Comparison of ENCODE assay signal across 10 mouse cellular contexts in genomic region chr4:34336971-34337797, GRCm38 (mm10).
A peak's percentile ranks its signal among the peaks of the same experiment; 100 is the strongest.
DNase-seq lines count a peak whose midpoint lies in the region; ATAC-seq and TF ChIP-seq lines count a peak whose summit lies in the region.
"Had no signal": no experiment of that assay in that cellular context is flagged by ENCODE, and none has a peak within 500 bp of the region (broad histone marks: within the 10 kb centered on the region; RNA-seq: fewer than 3 reads in every experiment).

No protein-coding gene starts in this region.

- peaks cover 3% of the 10 kb centered on the region; the same call in 1 of the 2 replicates for H3K9me3 ChIP-seq in heart, embryonic 12.5 days (replicated peaks)
- no peaks in the 10 kb centered on the region for H3K9me3 ChIP-seq in MEL (replicated peaks; ENCODE audit: insufficient read depth, low read length)
- no peaks in the 10 kb centered on the region for H3K9me3 ChIP-seq in embryonic facial prominence, embryonic 14.5 days (ENCODE audit: control insufficient read depth, low read length)

- H3K27me3 ChIP-seq in heart, embryonic 12.5 days (replicated peaks), result no peaks in the 10 kb centered on the region
- H3K27me3 ChIP-seq in MEL (ENCODE audit: control insufficient read depth in 1 of 2, insufficient read depth in 2 of 2, low read length in 2 of 2), result no peaks in the 10 kb centered on the region
- H3K27me3 ChIP-seq in embryonic facial prominence, embryonic 14.5 days (replicated peaks; ENCODE audit: control insufficient read depth, insufficient read depth, low read length), result no peaks in the 10 kb centered on the region
- H3K27me3 ChIP-seq: Patski had no signal

- no peaks in the 10 kb centered on the region for H3K36me3 ChIP-seq in heart, embryonic 12.5 days
- no peaks in the 10 kb centered on the region for H3K36me3 ChIP-seq in MEL (ENCODE audit: control insufficient read depth in 1 of 2, insufficient read depth in 2 of 2, low read length in 2 of 2)
- H3K36me3 ChIP-seq in embryonic facial prominence, embryonic 14.5 days (ENCODE audit: control insufficient read depth, insufficient read depth, low read length), result no peaks in the 10 kb centered on the region

- no peaks in the 10 kb centered on the region for H3K79me2 ChIP-seq in MEL (ENCODE audit: control insufficient read depth, insufficient read depth, low read length, poor library complexity)

- 30% methylated on average over 14 of the region's 14 CpGs for WGBS in heart, embryonic 12.5 days
- WGBS in embryonic facial prominence, embryonic 14.5 days, result 43% methylated on average over 14 of the region's 14 CpGs

- no peak for TF ChIP-seq RAD21 in MEL (IDR thresholded peaks at IDR 0.05; ENCODE audit: low read depth, low read length)

- H3K4me3 ChIP-seq in heart, embryonic 12.5 days, result peak overlapping the region; percentile 4; the same call in 1 of the 2 replicates
- H3K4me3 ChIP-seq in MEL (ENCODE audit: control insufficient read depth in 1 of 2, insufficient read depth in 1 of 2, low read depth in 2 of 2, low read length in 2 of 2), result no peak overlapping the region
- H3K4me3 ChIP-seq in embryonic facial prominence, embryonic 14.5 days (ENCODE audit: low read depth, low read length), result no peak overlapping the region

- H3K9ac ChIP-seq in heart, embryonic 12.5 days, result no peak overlapping the region
- no peak overlapping the region for H3K9ac ChIP-seq in MEL (ENCODE audit: control insufficient read depth, low read depth, low read length, poor library complexity, severe bottlenecking)
- 0 out of 2 replicates have a peak overlapping the region, but pooled peaks have one; percentile 14 for H3K9ac ChIP-seq in embryonic facial prominence, embryonic 14.5 days (ENCODE audit: low read depth, low read length)
- H3K9ac ChIP-seq: liver, embryonic 14.5 days had no signal

- H3K4me2 ChIP-seq in heart, embryonic 12.5 days, result peak overlapping the region; percentile 59
- H3K4me2 ChIP-seq in embryonic facial prominence, embryonic 14.5 days (ENCODE audit: low read depth, low read length), result peak overlapping the region; percentile 24; the same call in 1 of the 2 replicates

- TF ChIP-seq CTCF in MEL (IDR thresholded peaks at IDR 0.05 in 2 of 3, conservative IDR thresholded peaks at IDR 0.05 in 1 of 3; ENCODE audit: control insufficient read depth in 1 of 3, insufficient read depth in 1 of 3, low read depth in 2 of 3, low read length in 3 of 3, poor library complexity in 1 of 3, severe bottlenecking in 1 of 3), result no peak

- ATAC-seq in heart, embryonic 12.5 days (ENCODE audit: insufficient number of reproducible peaks, low FRiP score), result no peak
- peak; percentile 71 for ATAC-seq in embryonic facial prominence, embryonic 14.5 days (ENCODE audit: low read depth)
- ATAC-seq: Patski had no signal

- TF ChIP-seq POLR2A in MEL (IDR thresholded peaks at IDR 0.05; ENCODE audit: control insufficient read depth in 1 of 2, insufficient read depth in 1 of 2, low read depth in 1 of 2, low read length in 2 of 2, poor library complexity in 1 of 2), result no peak

- no peak for DNase-seq in heart, adult 9 months (ENCODE audit: low spot score in 2 of 2)
- DNase-seq in MEL (ENCODE audit: low read depth, low spot score), result peak; percentile 7
- peak; percentile 70 for DNase-seq in embryonic facial prominence, embryonic 14.5 days (ENCODE audit: low spot score)
- DNase-seq in layer of hippocampus, postnatal 10 days (ENCODE audit: low spot score in 2 of 2), result peak; percentile 34
- peak; percentile 31 to 60 for DNase-seq in right cerebral cortex, postnatal 36 days (ENCODE audit: low spot score in 2 of 2)
- no peak for DNase-seq in urinary bladder, postnatal 25 days (ENCODE audit: low spot score)
- no peak for DNase-seq in spleen, postnatal 36 days (ENCODE audit: low spot score in 2 of 2)

- peaks cover 11% of the 10 kb centered on the region for H3K4me1 ChIP-seq in heart, embryonic 12.5 days (replicated peaks)
- H3K4me1 ChIP-seq in MEL (ENCODE audit: control insufficient read depth in 1 of 2, insufficient read depth in 2 of 2, low read length in 2 of 2), result no peaks in the 10 kb centered on the region
- H3K4me1 ChIP-seq in embryonic facial prominence, embryonic 14.5 days (ENCODE audit: control insufficient read depth, insufficient read depth, low read length), result peaks cover 9% of the 10 kb centered on the region; the same call in 1 of the 2 replicates

- H3K27ac ChIP-seq in heart, embryonic 12.5 days (ENCODE audit: poor library complexity, severe bottlenecking), result no peak overlapping the region
- H3K27ac ChIP-seq in MEL (ENCODE audit: control insufficient read depth, low read depth, low read length), result no peak overlapping the region
- H3K27ac ChIP-seq in embryonic facial prominence, embryonic 14.5 days (replicated peaks; ENCODE audit: low read depth, low read length), result no peak overlapping the region; the same call in 1 of the 2 replicates
- H3K27ac ChIP-seq: liver, embryonic 14.5 days had no signal

- peak in 1 of 2 experiments; percentile 31; a peak in 1 of 4 replicates for TF ChIP-seq EP300 in MEL (IDR thresholded peaks at IDR 0.05; ENCODE audit: low read depth in 1 of 2, low read length in 2 of 2)

TF ChIP-seq in MEL, 35 proteins besides CTCF, POLR2A, EP300 and RAD21:
- no peak for TF ChIP-seq JUND (IDR thresholded peaks at IDR 0.05; ENCODE audit: low read depth, low read length)
- no peak for TF ChIP-seq CHD1 (IDR thresholded peaks at IDR 0.05; ENCODE audit: low read depth, low read length)
- TF ChIP-seq USF2 (IDR thresholded peaks at IDR 0.05; ENCODE audit: borderline replicate concordance in 1 of 2, insufficient read depth in 1 of 2, low read depth in 1 of 2, low read length in 2 of 2), result no peak
- TF ChIP-seq TCF12 (IDR thresholded peaks at IDR 0.05; ENCODE audit: low read depth, low read length), result peak; percentile 47; the same call in 1 of the 2 replicates
- no peak for TF ChIP-seq GABPA (IDR thresholded peaks at IDR 0.05; ENCODE audit: low read depth, low read length)
- no peak for TF ChIP-seq BHLHE40 (IDR thresholded peaks at IDR 0.05; ENCODE audit: borderline replicate concordance, low read depth, low read length)

Comparison
In these comparisons a context has a peak if more than half of its experiments do, and no peak if none do; other contexts are left out.
1. DNase-seq: peak in MEL (single experiment), embryonic facial prominence, embryonic 14.5 days (single experiment), layer of hippocampus, postnatal 10 days (2 of 2) and right cerebral cortex, postnatal 36 days (2 of 2); none in heart, adult 9 months (0 of 2), urinary bladder, postnatal 25 days (single experiment) and spleen, postnatal 36 days (0 of 2).